Mouse (Mus musculus): ENCODE data around the gene Klra4. TPM values are rescaled to one million over a fixed set of nuclear protein-coding genes. Genes with fewer than 3 reads are reported as not detected.
"Not testable (repeated sequence)": the region's sequence is repeated elsewhere in the genome, so short reads cannot be mapped to it uniquely, and the experiment has no call there.

Klra4 gene
- not detected in 2 replicates for polyA plus RNA-seq (2014; fragmentation: Nextera tagmentation; extraction: Ambion mirVana)

- H3K27me3 ChIP-seq (ENCODE audit: control insufficient read depth, insufficient read depth, low read length); H3K4me1 ChIP-seq (ENCODE audit: control insufficient read depth, insufficient read depth, low read length); H3K27ac ChIP-seq (ENCODE audit: low read length); H3K9ac ChIP-seq (replicated peaks; ENCODE audit: low read depth, low read length); H3K9me3 ChIP-seq (ENCODE audit: control insufficient read depth, low read depth, low read length); H3K4me2 ChIP-seq (replicated peaks; ENCODE audit: low read depth, low read length); H3K36me3 ChIP-seq (ENCODE audit: control insufficient read depth, insufficient read depth, low read length); H3K4me3 ChIP-seq (ENCODE audit: low read depth, low read length); ATAC-seq (ENCODE audit: insufficient number of reproducible peaks, insufficient read depth, low FRiP score, low read depth): not testable (repeated sequence)
- 67% methylated on average over 1 of the region's 1 CpGs for WGBS
Observed at GRCm38 (mm10) chr6:130067171-130067570, at the start of gene Klra4. Klra4 (minus strand) TSS chr6:130067271.

GRCm38 (mm10) chr6:130110485-130110884, 43.4 kb upstream of the Klra4 start:
- Histone ChIP-seq H3K4me1 (ENCODE audit: control insufficient read depth, insufficient read depth, low read length) (no peaks in the 10 kb centered on the region), H3K4me2 (replicated peaks; ENCODE audit: low read depth, low read length) (no peak overlapping the region), H3K27me3 (ENCODE audit: control insufficient read depth, insufficient read depth, low read length) (no peaks in the 10 kb centered on the region), H3K4me3 (ENCODE audit: low read depth, low read length) (no peak overlapping the region), H3K27ac (ENCODE audit: low read length) (no peak overlapping the region), H3K9ac (replicated peaks; ENCODE audit: low read depth, low read length) (no peak overlapping the region), H3K36me3 (ENCODE audit: control insufficient read depth, insufficient read depth, low read length) (no peaks in the 10 kb centered on the region), H3K9me3 (ENCODE audit: control insufficient read depth, low read depth, low read length) (no peaks in the 10 kb centered on the region)
- 85% methylated on average over 1 of the region's 1 CpGs for WGBS
- ATAC-seq (ENCODE audit: insufficient number of reproducible peaks, insufficient read depth, low FRiP score, low read depth), result no peak

GRCm38 (mm10) chr6:130102743-130103142, 35.7 kb upstream of the Klra4 start:
- H3K27me3 ChIP-seq (ENCODE audit: control insufficient read depth, insufficient read depth, low read length); H3K9ac ChIP-seq (replicated peaks; ENCODE audit: low read depth, low read length); H3K4me3 ChIP-seq (ENCODE audit: low read depth, low read length); H3K4me2 ChIP-seq (replicated peaks; ENCODE audit: low read depth, low read length); H3K36me3 ChIP-seq (ENCODE audit: control insufficient read depth, insufficient read depth, low read length); ATAC-seq (ENCODE audit: insufficient number of reproducible peaks, insufficient read depth, low FRiP score, low read depth); H3K9me3 ChIP-seq (ENCODE audit: control insufficient read depth, low read depth, low read length); H3K4me1 ChIP-seq (ENCODE audit: control insufficient read depth, insufficient read depth, low read length); H3K27ac ChIP-seq (ENCODE audit: low read length): not testable (repeated sequence)
- WGBS, result 78% methylated on average over 3 of the region's 3 CpGs

GRCm38 (mm10) chr6:130092336-130092948, 25.4 kb upstream of the Klra4 start:
- no peak for ATAC-seq (ENCODE audit: insufficient number of reproducible peaks, insufficient read depth, low FRiP score, low read depth)
- 76% methylated on average over 5 of the region's 5 CpGs for WGBS

GRCm38 (mm10) chr6:130065196-130065595, 1.9 kb downstream of the Klra4 start:
- Histone ChIP-seq H3K4me2 (replicated peaks; ENCODE audit: low read depth, low read length) (no peak overlapping the region), H3K4me3 (ENCODE audit: low read depth, low read length) (no peak overlapping the region), H3K27ac (ENCODE audit: low read length) (no peak overlapping the region), H3K27me3 (ENCODE audit: control insufficient read depth, insufficient read depth, low read length) (no peaks in the 10 kb centered on the region), H3K9me3 (ENCODE audit: control insufficient read depth, low read depth, low read length) (no peaks in the 10 kb centered on the region), H3K36me3 (ENCODE audit: control insufficient read depth, insufficient read depth, low read length) (no peaks in the 10 kb centered on the region), H3K9ac (replicated peaks; ENCODE audit: low read depth, low read length) (no peak overlapping the region), H3K4me1 (ENCODE audit: control insufficient read depth, insufficient read depth, low read length) (no peaks in the 10 kb centered on the region)
- 77% methylated on average over 5 of the region's 5 CpGs for WGBS
- no peak for ATAC-seq (ENCODE audit: insufficient number of reproducible peaks, insufficient read depth, low FRiP score, low read depth)

More at GRCm38 (mm10) chr6:130092336-130092948, 25.4 kb upstream of the Klra4 start:
- H3K9ac ChIP-seq (replicated peaks; ENCODE audit: low read depth, low read length), result no peak overlapping the region
- no peaks in the 10 kb centered on the region for H3K36me3 ChIP-seq (ENCODE audit: control insufficient read depth, insufficient read depth, low read length)
- H3K4me1 ChIP-seq (ENCODE audit: control insufficient read depth, insufficient read depth, low read length), result no peaks in the 10 kb centered on the region
- no peak overlapping the region for H3K4me2 ChIP-seq (replicated peaks; ENCODE audit: low read depth, low read length)
- H3K27me3 ChIP-seq (ENCODE audit: control insufficient read depth, insufficient read depth, low read length), result no peaks in the 10 kb centered on the region
- no peak overlapping the region for H3K27ac ChIP-seq (ENCODE audit: low read length)
- no peak overlapping the region for H3K4me3 ChIP-seq (ENCODE audit: low read depth, low read length)
- no peaks in the 10 kb centered on the region for H3K9me3 ChIP-seq (ENCODE audit: control insufficient read depth, low read depth, low read length)

GRCm38 (mm10) chr6:130035146-130035545, 31.9 kb downstream of the Klra4 start:
- not testable (repeated sequence) for H3K9ac ChIP-seq (replicated peaks; ENCODE audit: low read depth, low read length); H3K27me3 ChIP-seq (ENCODE audit: control insufficient read depth, insufficient read depth, low read length); H3K4me3 ChIP-seq (ENCODE audit: low read depth, low read length); H3K4me2 ChIP-seq (replicated peaks; ENCODE audit: low read depth, low read length); H3K36me3 ChIP-seq (ENCODE audit: control insufficient read depth, insufficient read depth, low read length); ATAC-seq (ENCODE audit: insufficient number of reproducible peaks, insufficient read depth, low FRiP score, low read depth); H3K4me1 ChIP-seq (ENCODE audit: control insufficient read depth, insufficient read depth, low read length); H3K27ac ChIP-seq (ENCODE audit: low read length); H3K9me3 ChIP-seq (ENCODE audit: control insufficient read depth, low read depth, low read length)
- WGBS, result 59% methylated on average over 4 of the region's 4 CpGs

GRCm38 (mm10) chr6:130031493-130032089, 35.5 kb downstream of the Klra4 start:
- H3K4me2 ChIP-seq (replicated peaks; ENCODE audit: low read depth, low read length); H3K27ac ChIP-seq (ENCODE audit: low read length); H3K9ac ChIP-seq (replicated peaks; ENCODE audit: low read depth, low read length); H3K9me3 ChIP-seq (ENCODE audit: control insufficient read depth, low read depth, low read length); ATAC-seq (ENCODE audit: insufficient number of reproducible peaks, insufficient read depth, low FRiP score, low read depth); H3K36me3 ChIP-seq (ENCODE audit: control insufficient read depth, insufficient read depth, low read length); H3K4me1 ChIP-seq (ENCODE audit: control insufficient read depth, insufficient read depth, low read length); H3K27me3 ChIP-seq (ENCODE audit: control insufficient read depth, insufficient read depth, low read length); H3K4me3 ChIP-seq (ENCODE audit: low read depth, low read length): not testable (repeated sequence)

- WGBS, result 77% methylated on average over 4 of the region's 4 CpGs
- Histone ChIP-seq H3K27ac (ENCODE audit: low read length) (no peak within 1 kb of the TSS), H3K36me3 (ENCODE audit: control insufficient read depth, insufficient read depth, low read length) (no peaks in the 10 kb centered on the region), H3K4me3 (ENCODE audit: low read depth, low read length) (no peak within 1 kb of the TSS), H3K27me3 (ENCODE audit: control insufficient read depth, insufficient read depth, low read length) (no peaks in the 10 kb centered on the region), H3K4me1 (ENCODE audit: control insufficient read depth, insufficient read depth, low read length) (no peaks in the 10 kb centered on the region), H3K9ac (replicated peaks; ENCODE audit: low read depth, low read length) (no peak within 1 kb of the TSS), H3K4me2 (replicated peaks; ENCODE audit: low read depth, low read length) (no peak within 1 kb of the TSS), H3K9me3 (ENCODE audit: control insufficient read depth, low read depth, low read length) (no peaks in the 10 kb centered on the region)
- ATAC-seq (ENCODE audit: insufficient number of reproducible peaks, insufficient read depth, low FRiP score, low read depth), result no peak
Observed at GRCm38 (mm10) chr6:130026854-130027253, 40.2 kb downstream of the Klra4 start, which contains the start of gene Klra6. Klra6 (minus strand) TSS chr6:130026954.

Measured in stomach, embryonic 14.5 days (tissue).